Mouse (Mus musculus) stomach, postnatal 0 days (tissue): ENCODE measurements around the gene Rdh9.

ENCODE experiments used
- CTCF ChIP-seq: IDR thresholded peaks from 2 replicates; pipeline ENCODE4 v1.5.1; 2016; ENCODE audit warnings: antibody characterized with exemption, low read depth, mild to moderate bottlenecking, moderate library complexity
- EP300 ChIP-seq: optimal IDR thresholded peaks from 2 replicates; pipeline ENCODE3; 2016; ENCODE audit warnings: antibody characterized with exemption

DNA sequence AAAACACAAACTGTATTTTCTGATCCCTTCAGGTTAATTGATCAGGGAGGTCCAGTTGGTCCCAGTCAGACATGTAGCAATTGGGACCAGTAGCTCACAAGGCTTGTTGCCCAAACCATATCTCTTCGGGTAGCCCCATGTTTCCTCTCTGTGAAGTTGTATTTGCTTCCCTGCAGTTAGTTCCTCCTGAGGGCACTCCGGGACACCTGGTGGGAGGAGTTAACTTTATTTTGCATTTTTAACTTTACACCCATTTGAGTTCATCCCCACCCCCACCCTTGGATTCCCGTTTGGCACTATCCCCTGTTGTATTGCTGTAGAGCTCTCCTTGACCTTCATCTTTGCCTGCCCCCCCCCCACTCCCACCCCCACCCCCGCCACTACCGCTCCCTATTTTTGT is 30.3 kb upstream of the Rdh9 start:
- TF ChIP-seq EP300 (no peak), CTCF (no peak)
